Mouse (Mus musculus): ENCODE results near the gene Zfp607a.
"Not testable (repeated sequence)": the region's sequence is repeated elsewhere in the genome, so short reads cannot be mapped to it uniquely, and the experiment has no call there.

Zfp607a gene

DNA sequence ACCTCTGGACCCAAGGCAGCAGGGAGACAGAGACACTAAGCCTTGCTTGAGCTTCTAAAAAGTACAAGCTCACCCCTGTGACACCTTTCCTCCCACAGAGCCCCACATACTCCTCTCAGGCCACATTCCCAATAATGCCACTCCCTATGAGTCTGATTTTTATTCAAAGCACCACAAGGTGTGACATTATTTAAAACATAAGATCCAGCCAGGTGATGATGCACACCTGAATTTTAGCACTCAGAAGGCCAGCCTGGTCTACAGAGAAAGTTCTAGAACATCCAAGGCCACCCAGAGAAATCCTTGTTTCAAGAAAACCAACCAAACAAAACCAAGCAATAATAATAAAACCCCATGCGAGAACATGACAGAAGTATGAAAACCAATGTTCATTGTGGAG is at the start of gene Zfp607a:
Gene Zfp607a, plus strand, starts transcription at position 301 of the 400 bp plus-strand sequence.
- no peak for DNase-seq

DNA sequence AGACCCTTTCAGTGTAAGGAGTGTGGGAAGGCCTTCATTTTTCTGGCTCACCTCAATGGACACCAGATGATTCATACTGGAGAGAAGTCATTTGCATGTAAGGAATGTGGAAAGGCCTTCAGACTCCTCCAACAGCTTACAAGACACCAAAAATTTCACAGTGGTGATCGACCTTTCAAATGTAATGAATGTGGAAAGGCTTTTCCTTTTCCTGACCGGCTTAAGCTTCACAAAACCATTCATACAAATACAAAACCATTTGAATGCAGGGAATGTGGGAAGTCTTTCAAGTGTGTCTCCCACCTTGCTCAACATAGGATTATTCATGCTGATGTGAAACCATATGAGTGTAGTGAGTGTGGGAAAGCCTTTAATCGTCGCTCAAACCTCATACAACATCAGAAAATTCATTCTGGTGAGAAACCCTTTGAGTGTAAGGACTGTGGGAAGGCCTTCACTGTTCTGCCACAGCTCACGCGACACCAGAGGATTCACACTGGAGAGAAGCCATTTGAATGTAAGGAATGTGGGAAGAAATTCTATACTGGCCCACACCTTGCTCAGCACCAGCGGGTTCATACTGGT is 38.7 kb upstream of the Zfp607a start:
- DNase-seq: no peak

GRCm38 (mm10) chr7:27822611-27823010 is 34.7 kb upstream of the Zfp607a start:
- no peak for DNase-seq

DNA sequence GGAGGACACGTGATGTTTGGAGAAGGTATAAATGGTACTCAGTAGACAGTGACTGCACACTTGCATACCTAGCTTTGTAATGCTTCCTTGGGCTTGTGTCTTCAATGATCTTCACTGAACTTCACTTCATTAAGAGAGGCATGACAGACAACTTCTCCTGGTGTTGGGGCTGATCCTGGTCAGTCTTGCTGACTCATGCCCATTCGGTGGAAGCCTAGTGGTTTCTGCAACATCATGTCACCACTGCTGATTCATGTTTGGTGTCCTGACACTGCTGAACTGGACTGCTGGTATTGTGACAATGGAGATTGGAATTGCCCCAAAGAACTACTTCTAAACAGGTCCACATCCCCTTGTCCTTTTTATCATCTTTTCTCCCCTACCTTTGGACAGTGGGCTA is 23.2 kb upstream of the Zfp607a start:
- no peak for DNase-seq

- DNase-seq: no peak
Observed at GRCm38 (mm10) chr7:27837896-27838295, 19.4 kb upstream of the Zfp607a start.

- peak; percentile 86 to 87 for DNase-seq
Observed at GRCm38 (mm10) chr7:27838323-27839249, 18.7 kb upstream of the Zfp607a start, which contains the start of gene Zfp59. Gene Zfp59, plus strand, starts transcription at chr7:27838607.

- DNase-seq: no peak
Observed at GRCm38 (mm10) chr7:27839596-27839995, 17.7 kb upstream of the Zfp607a start.

DNA sequence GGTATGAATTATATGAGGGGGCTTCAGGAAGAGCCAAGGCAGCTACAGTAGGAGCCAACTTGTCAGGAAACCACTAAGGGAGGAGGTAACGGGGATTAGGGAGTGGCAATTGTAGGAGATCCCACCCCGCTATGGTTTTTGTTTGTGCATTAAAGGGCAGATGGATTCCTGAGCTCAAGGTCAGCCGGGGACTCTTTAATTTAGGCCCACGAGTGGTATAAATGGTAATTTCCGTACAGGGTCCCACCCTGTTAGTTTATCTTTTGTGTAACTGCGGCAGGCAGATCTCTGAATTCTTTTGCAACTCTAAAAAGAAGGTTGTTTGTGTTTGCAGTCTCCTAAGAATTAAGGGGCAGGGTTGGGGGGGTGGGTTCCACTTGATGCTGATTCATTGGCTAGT is 17.2 kb upstream of the Zfp607a start:
- no peak for DNase-seq

- DNase-seq: peak in 1 of 2 experiments; percentile 11
Observed at GRCm38 (mm10) chr7:27859301-27860251, 2.2 kb downstream of the Zfp607a start.

DNA sequence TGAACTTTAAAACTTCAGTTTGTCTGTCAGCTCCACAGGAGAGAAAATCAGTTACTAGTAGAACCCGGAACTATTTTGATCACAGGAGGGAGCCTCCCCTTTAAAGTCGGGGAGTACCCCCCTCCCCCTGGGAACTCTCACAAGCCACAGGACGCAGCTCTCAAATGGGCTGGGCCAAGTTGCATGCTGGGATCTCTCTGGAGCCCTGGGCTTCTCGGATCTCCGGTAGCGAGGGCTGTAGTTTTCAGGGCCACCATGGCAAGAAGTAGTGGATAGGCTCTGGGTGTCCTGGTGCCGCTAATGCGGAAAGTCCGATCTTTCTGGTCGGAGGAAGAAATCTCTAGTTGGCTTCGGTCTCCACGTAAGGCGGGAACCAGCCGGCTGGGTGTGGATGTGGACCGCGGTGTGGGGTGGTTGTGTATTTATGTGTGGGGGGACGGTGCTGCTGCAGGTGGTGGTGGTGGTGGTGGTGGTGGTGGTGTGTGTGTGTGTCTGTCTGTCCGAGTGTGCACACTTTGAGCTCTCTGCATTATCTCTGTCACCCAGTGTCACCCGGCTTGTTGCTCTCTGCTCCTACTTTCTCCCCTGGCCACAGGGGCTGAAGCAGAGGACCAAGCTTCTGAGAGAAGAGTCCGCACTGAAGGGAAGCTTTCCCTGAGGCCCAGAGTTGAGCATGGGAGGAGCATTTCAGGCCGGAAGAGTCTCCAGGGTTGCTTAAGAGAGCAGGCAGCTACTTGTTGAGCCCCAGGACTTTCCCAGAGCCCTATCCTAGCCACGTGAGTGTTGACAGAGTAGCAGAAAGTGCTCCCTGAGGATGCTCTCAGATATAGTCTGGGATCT is 3.3 kb downstream of the Zfp607a start:
- peak; percentile 15 to 31 for DNase-seq

GRCm38 (mm10) chr7:27862578-27862977 is 5.3 kb downstream of the Zfp607a start:
- not testable (repeated sequence) for DNase-seq

DNA sequence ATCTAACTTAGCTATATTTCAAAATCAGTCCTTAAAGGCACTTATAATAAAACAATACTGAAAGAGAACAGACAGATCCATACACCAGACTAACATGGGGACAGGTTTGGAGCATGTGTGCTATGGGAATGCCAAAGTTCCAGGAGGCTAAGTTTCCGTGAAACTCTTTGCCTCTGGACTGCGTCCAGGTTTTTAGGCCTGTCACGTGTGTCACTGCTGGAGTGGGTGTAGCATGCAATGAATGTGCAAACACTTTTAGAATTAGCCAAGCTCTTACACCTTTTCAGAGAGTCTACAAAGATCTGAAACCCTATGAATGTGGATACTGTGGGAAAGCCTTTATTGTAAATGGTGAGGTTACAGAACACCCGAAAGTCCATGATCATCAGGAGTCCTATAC is 24.4 kb downstream of the Zfp607a start:
- DNase-seq: no peak

DNA sequence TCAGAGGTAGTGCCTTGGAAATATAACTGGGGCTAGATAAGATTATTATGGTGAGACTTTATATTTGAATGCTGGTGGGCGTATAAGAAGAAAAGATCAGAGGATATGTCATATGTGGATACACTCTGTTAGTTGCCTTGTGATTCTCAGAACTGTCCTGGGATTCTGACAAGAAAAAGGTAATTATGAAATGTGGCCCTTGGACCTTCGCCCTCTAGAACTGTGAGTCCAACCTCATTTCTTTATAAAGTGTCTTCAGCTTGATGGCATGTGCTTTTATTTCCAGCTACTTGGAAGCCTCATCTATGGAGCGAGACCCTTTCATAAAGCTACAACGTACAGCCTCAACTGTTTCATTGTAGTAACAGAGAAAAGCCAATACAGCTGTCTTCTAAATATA is 43.3 kb downstream of the Zfp607a start:
- DNase-seq: no peak

DNA sequence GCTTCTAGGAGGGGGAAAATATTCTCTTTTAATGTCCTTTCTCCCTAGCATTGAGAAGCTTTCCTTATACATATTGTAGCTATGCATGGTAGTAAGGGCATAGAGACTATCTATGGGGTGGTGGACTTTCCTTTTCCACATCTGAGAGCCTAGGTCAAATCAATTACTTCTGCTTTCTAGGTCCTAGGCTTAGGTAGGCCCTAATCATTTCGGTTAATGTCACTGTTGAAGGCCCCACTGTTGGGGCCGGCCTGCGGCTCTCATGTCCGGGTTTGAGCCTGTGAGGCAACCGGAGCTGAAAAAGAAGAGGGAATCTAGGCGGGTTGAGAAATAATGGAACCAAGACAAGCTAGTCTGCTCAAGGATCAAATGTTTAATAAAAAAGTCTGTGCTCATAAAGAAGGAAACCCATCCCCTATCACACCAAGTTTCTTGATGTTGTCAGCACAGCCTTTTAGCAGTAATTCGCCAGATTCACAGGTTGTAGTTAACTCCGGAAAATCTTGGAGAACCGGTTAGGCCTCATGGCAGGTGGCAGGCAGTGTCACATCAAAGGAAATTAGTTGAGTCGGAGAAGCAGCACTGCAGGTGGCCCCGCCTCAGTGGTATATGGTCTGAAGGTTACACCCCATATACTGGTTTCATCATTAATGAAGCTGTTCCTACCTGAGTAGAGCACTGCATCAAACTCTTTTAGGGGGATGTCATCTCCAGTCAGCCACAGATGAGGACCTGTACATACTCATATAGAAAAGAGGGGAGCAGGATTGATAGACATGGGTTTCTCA is 47.9 kb downstream of the Zfp607a start:
- DNase-seq: no peak

GRCm38 (mm10) chr7:27910952-27911351 is 53.6 kb downstream of the Zfp607a start:
- not testable (repeated sequence) for DNase-seq

DNA sequence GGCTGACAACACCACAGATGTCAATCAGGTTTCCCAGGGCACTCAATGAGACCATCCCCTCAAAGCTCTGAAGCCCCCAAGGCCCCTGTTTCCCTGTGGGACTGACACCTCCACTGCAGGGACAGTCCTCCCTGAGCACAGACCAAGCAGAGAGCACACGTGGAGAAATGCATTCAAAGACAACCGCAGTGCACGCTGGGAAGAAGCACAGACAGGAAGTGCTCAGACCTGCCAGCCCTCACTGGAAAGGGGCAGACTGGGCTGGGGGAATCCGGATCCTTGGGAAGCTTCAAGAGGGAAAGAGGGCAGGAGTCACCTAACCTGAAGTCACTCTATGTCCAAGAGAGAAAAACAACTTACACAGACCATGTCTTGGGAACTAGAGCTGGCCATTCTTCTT is 69.7 kb downstream of the Zfp607a start:
- DNase-seq: not testable (repeated sequence)

- DNase-seq: peak; percentile 58 to 67
Observed at GRCm38 (mm10) chr7:27928818-27929695, 71.7 kb downstream of the Zfp607a start, which contains the start of gene Zfp974. Gene Zfp974, minus strand, starts transcription at chr7:27929460.

Measured in cerebellum, postnatal 36 days (tissue).